Mouse (Mus musculus) kidney, embryonic 15.5 days (tissue): ENCODE data around the gene Pdc. TPM values are rescaled to one million over a fixed set of nuclear protein-coding genes. Genes with fewer than 3 reads are reported as not detected.
"Not testable (repeated sequence)": the region's sequence is repeated elsewhere in the genome, so short reads cannot be mapped to it uniquely, and the experiment has no call there.

Source experiments
- ATAC-seq: fragments of 200-750 bp; cut with Nextera tagmentation; replicated peaks from 2 replicates; pipeline ENCODE4 v1.8.0; 2017; ENCODE audit warnings: moderate TSS enrichment; ENCODE audit not compliant: low FRiP score
- H3K27ac ChIP-seq: fragments of 300-500 bp; sonication (generic); 2 replicates; pipeline ENCODE4 v1.5.1; 2015; ENCODE audit warnings: mild to moderate bottlenecking, inconsistent platforms
- H3K27me3 ChIP-seq: fragments of 300-500 bp; sonication (generic); 2 replicates; pipeline ENCODE4 v1.6.1; 2015; ENCODE audit warnings: inconsistent platforms
- H3K36me3 ChIP-seq: fragments of 300-500 bp; sonication (generic); 2 replicates; pipeline ENCODE4 v1.6.1; 2015; ENCODE audit warnings: inconsistent platforms
- H3K4me1 ChIP-seq: fragments of 300-500 bp; sonication (generic); 2 replicates; pipeline ENCODE4 v1.6.1; 2015; ENCODE audit warnings: inconsistent platforms
- H3K4me2 ChIP-seq: fragments of 300-500 bp; sonication (generic); 2 replicates; pipeline ENCODE4 v1.6.1; 2015; ENCODE audit warnings: moderate library complexity, mild to moderate bottlenecking, inconsistent platforms
- H3K4me3 ChIP-seq: fragments of 300-500 bp; sonication (generic); replicated peaks from 2 replicates; pipeline ENCODE4 v1.5.1; 2015; ENCODE audit warnings: mild to moderate bottlenecking, inconsistent platforms
- H3K9ac ChIP-seq: fragments of 300-500 bp; sonication (generic); 2 replicates; pipeline ENCODE4 v1.6.1; 2015; ENCODE audit warnings: mild to moderate bottlenecking, inconsistent platforms
- H3K9me3 ChIP-seq: fragments of 300-500 bp; sonication (generic); replicated peaks from 2 replicates; pipeline ENCODE4 v1.6.1; 2016; ENCODE audit warnings: inconsistent platforms
- WGBS: fragments of 180-500 bp; shearing (Covaris S2); methylation state at CpG from one replicate; pipeline ENCODE4 v1.1.7; 2015; ENCODE audit warnings: mixed read lengths; 5-methylcytosine and 5-hydroxymethylcytosine counted together
- polyA plus RNA-seq: library from polyadenylated mRNA; unstranded; fragments of >200 nt; fragmentation: Nextera tagmentation; extraction: Ambion mirVana; gene quantifications from 2 replicates; pipeline ENCODE4 v1.2.1, GENCODE M21; 2015

Gene Pdc
- polyA plus RNA-seq, result not detected in 2 replicates

DNA sequence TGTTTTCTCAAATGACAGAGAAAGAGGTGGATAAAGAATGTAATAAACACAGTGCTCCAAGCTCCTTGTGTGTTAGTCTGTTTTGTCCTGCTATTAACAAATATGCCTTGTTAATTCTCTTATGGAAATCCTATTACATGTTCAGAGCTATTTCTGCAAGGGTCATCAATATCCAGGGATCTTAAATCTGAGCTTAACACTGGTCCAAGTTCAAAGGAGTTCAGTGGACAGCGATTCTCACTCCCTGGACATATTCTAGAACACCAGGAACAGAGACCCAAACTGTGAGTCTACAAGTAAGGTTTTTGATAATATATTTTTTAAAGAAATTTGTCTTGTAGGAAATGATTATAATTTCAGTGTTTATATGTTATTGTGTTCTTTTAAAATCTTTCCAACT, at the start of gene Pdc:
TSS of gene Pdc (plus strand) at position 213 of the 400 bp plus-strand sequence.
- no peaks in the 10 kb centered on the region for H3K4me1 ChIP-seq
- no peak within 1 kb of the TSS for H3K4me3 ChIP-seq
- WGBS, result 81% methylated on average over 1 of the region's 1 CpGs
- H3K27me3 ChIP-seq, result no peaks in the 10 kb centered on the region
- no peak for ATAC-seq
- no peak within 1 kb of the TSS for H3K9ac ChIP-seq
- H3K36me3 ChIP-seq, result no peaks in the 10 kb centered on the region
- no peak within 1 kb of the TSS for H3K4me2 ChIP-seq
- no peak within 1 kb of the TSS for H3K27ac ChIP-seq
- no peaks in the 10 kb centered on the region for H3K9me3 ChIP-seq

DNA sequence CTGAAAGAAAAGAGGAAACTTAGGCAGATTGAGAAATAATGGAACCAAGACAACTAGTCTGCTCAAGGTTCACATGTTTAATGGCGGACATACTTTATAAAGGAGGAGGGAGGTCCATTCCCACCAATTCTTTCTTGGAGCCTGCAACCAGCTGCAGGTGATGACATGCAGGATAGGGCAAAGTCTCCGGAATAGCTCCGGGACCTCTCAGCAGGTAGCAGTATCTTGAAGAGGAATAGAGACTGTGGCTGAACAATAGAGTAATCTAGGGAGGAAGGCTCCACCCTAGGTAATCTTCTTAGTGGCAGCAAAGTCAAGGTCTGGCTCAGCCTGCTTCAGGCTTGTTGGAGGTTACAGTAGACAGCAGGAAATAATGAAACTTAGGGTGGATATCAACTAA, 25.2 kb upstream of the Pdc start:
- not testable (repeated sequence) for H3K9ac ChIP-seq, H3K4me1 ChIP-seq, H3K4me3 ChIP-seq, H3K9me3 ChIP-seq, H3K4me2 ChIP-seq, H3K36me3 ChIP-seq, H3K27me3 ChIP-seq, H3K27ac ChIP-seq, ATAC-seq
- 79% methylated on average over 3 of the region's 3 CpGs for whole genome bisulfite sequencing

- 58% methylated on average over 1 of the region's 1 CpGs for WGBS
- Histone ChIP-seq H3K27ac (no peak overlapping the region), H3K4me1 (no peaks in the 10 kb centered on the region), H3K4me2 (no peak overlapping the region), H3K4me3 (no peak overlapping the region), H3K9me3 (no peaks in the 10 kb centered on the region), H3K27me3 (no peaks in the 10 kb centered on the region), H3K36me3 (no peaks in the 10 kb centered on the region), H3K9ac (no peak overlapping the region)
- no peak for ATAC-seq
These were observed 11.6 kb upstream of the Pdc start for GRCm38 (mm10) chr1:150307599-150307998.

- no peaks in the 10 kb centered on the region for H3K27me3 ChIP-seq
- H3K9me3 ChIP-seq, result no peaks in the 10 kb centered on the region
- H3K36me3 ChIP-seq, result no peaks in the 10 kb centered on the region
- no peak overlapping the region for H3K9ac ChIP-seq
- H3K27ac ChIP-seq, result no peak overlapping the region
- no peak overlapping the region for H3K4me2 ChIP-seq
- no peak overlapping the region for H3K4me3 ChIP-seq
- no peaks in the 10 kb centered on the region for H3K4me1 ChIP-seq
- WGBS, result 68% methylated on average over 2 of the region's 2 CpGs
- ATAC-seq, result no peak
These were observed 15.9 kb downstream of the Pdc start for GRCm38 (mm10) chr1:150335111-150335510.

GRCm38 (mm10) chr1:150360864-150361263, 41.6 kb downstream of the Pdc start:
- no peak for ATAC-seq

DNA sequence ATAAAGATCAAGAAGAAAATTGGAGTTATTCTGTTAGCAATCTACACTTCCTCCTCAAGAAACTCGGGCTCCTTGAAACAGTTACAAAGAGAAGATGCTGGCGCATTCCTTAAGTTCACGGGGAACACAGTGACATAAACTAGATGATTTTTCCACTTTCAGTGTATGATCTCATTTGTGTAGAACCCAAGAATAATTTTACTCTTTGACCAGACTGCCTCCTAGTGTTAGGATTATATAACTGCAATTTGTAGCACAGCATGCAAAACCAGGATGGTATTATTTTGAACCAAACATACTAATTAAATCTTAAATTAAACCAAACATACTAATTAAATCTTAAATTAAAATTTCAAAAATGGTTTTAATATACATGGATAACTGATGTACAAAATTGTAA, 53.7 kb downstream of the Pdc start:
- H3K9me3 ChIP-seq, result no peaks in the 10 kb centered on the region
- H3K36me3 ChIP-seq, result peaks cover 36% of the 10 kb centered on the region
- no peak overlapping the region for H3K27ac ChIP-seq
- H3K27me3 ChIP-seq, result no peaks in the 10 kb centered on the region
- H3K4me1 ChIP-seq, result no peaks in the 10 kb centered on the region
- H3K9ac ChIP-seq, result no peak overlapping the region
- H3K4me2 ChIP-seq, result no peak overlapping the region
- no peak overlapping the region for H3K4me3 ChIP-seq
- ATAC-seq, result no peak
- 85% methylated on average over 3 of the region's 3 CpGs for WGBS

More at GRCm38 (mm10) chr1:150360864-150361263, 41.6 kb downstream of the Pdc start:
- H3K4me2 ChIP-seq, result no peak overlapping the region
- WGBS, result 87% methylated on average over 1 of the region's 1 CpGs
- no peak overlapping the region for H3K9ac ChIP-seq
- H3K9me3 ChIP-seq, result no peaks in the 10 kb centered on the region; the same call in 1 of the 2 replicates
- H3K4me3 ChIP-seq, result no peak overlapping the region
- no peaks in the 10 kb centered on the region for H3K27me3 ChIP-seq
- H3K27ac ChIP-seq, result no peak overlapping the region
- no peaks in the 10 kb centered on the region for H3K4me1 ChIP-seq
- peaks cover 39% of the 10 kb centered on the region for H3K36me3 ChIP-seq

GRCm38 (mm10) chr1:150374247-150374646, 55.0 kb downstream of the Pdc start:
- Histone ChIP-seq H3K27ac (no peak overlapping the region), H3K4me2 (no peak overlapping the region), H3K4me1 (no peaks in the 10 kb centered on the region), H3K9me3 (no peaks in the 10 kb centered on the region), H3K4me3 (no peak overlapping the region), H3K9ac (no peak overlapping the region), H3K27me3 (no peaks in the 10 kb centered on the region), H3K36me3 (peaks cover 36% of the 10 kb centered on the region)
- 79% methylated on average over 2 of the region's 2 CpGs for WGBS
- ATAC-seq, result no peak

Other genes with a start within 250 kb of the Pdc start
- gene Ptgs2, start 219.4 kb upstream of the Pdc start, polyA plus RNA-seq, result 1.2 and 1.6 TPM in 2 replicates
- gene Tpr, start 73.4 kb downstream of the Pdc start, polyA plus RNA-seq, result 168 and 185 TPM in 2 replicates
- gene Odr4, start 73.7 kb downstream of the Pdc start, polyA plus RNA-seq, result 36.3 and 39.3 TPM in 2 replicates
- gene Prg4, start 146.7 kb downstream of the Pdc start, polyA plus RNA-seq, result 0.46 and 0.79 TPM in 2 replicates